Mouse (Mus musculus) liver, embryonic 12.5 days (tissue): ENCODE measurements at regions not wholly inside any gene's neighbourhood (a gene's known extent, or its start where the extent isn't known, plus 50 kb on each side); places are given as distances from the start of the nearest gene placed in this dataset.

Experiments used
- ATAC-seq: fragments of 200-750 bp; cut with Nextera tagmentation; 2 replicates; pipeline ENCODE4 v1.8.0; 2017; ENCODE audit warnings: moderate number of reproducible peaks, mild to moderate bottlenecking, moderate library complexity
- H3K27ac ChIP-seq: fragments of 300-500 bp; sonication (generic); 2 replicates; pipeline ENCODE4 v1.5.1; 2016; ENCODE audit warnings: mild to moderate bottlenecking
- H3K27me3 ChIP-seq: fragments of 300-500 bp; sonication (generic); replicated peaks from 2 replicates; pipeline ENCODE4 v1.6.1; 2016; ENCODE audit warnings: mild to moderate bottlenecking, moderate library complexity
- H3K36me3 ChIP-seq: fragments of 300-500 bp; sonication (generic); 2 replicates; pipeline ENCODE4 v1.6.1; 2016; ENCODE audit warnings: mild to moderate bottlenecking, moderate library complexity
- H3K4me1 ChIP-seq: fragments of 300-500 bp; sonication (generic); 2 replicates; pipeline ENCODE4 v1.6.1; 2016
- H3K4me2 ChIP-seq: fragments of 300-500 bp; sonication (generic); 2 replicates; pipeline ENCODE4 v1.6.1; 2016; ENCODE audit warnings: mild to moderate bottlenecking, moderate library complexity
- H3K4me3 ChIP-seq: fragments of 300-500 bp; sonication (generic); 2 replicates; pipeline ENCODE4 v1.5.1; 2016; ENCODE audit warnings: mild to moderate bottlenecking, moderate library complexity
- H3K9ac ChIP-seq: fragments of 300-500 bp; sonication (generic); 2 replicates; pipeline ENCODE4 v1.6.1; 2016; ENCODE audit warnings: mild to moderate bottlenecking, moderate library complexity
- H3K9me3 ChIP-seq: fragments of 300-500 bp; sonication (generic); replicated peaks from 2 replicates; pipeline ENCODE4 v1.6.1; 2016; ENCODE audit warnings: mild to moderate bottlenecking, moderate library complexity
- WGBS: fragments of 180-500 bp; shearing (Covaris S2); methylation state at CpG from one replicate; pipeline ENCODE4 v1.1.7; 2016; ENCODE audit not compliant: insufficient replicate concordance; 5-methylcytosine and 5-hydroxymethylcytosine counted together

GRCm38 (mm10) chr3:127948898-127949620 is 52.9 kb upstream of the Fam241a start:
- no peak overlapping the region for H3K4me2 ChIP-seq
- no peak overlapping the region for H3K4me3 ChIP-seq
- H3K9ac ChIP-seq = no peak overlapping the region
- peaks cover 5% of the 10 kb centered on the region; the same call in 1 of the 2 replicates for H3K4me1 ChIP-seq
- no peaks in the 10 kb centered on the region for H3K36me3 ChIP-seq
- H3K27me3 ChIP-seq = 0 out of 2 replicates have a peak, but pooled peaks cover 5% of the 10 kb centered on the region
- 34% methylated on average over 6 of the region's 6 CpGs for WGBS
- ATAC-seq = peak; percentile 68
- H3K27ac ChIP-seq = no peak overlapping the region
- H3K9me3 ChIP-seq = no peaks in the 10 kb centered on the region

- ATAC-seq = no peak
- Histone ChIP-seq H3K36me3 (no peaks in the 10 kb centered on the region), H3K4me1 (peaks cover 5% of the 10 kb centered on the region; the same call in 1 of the 2 replicates), H3K4me2 (no peak overlapping the region), H3K9me3 (no peaks in the 10 kb centered on the region), H3K4me3 (no peak overlapping the region), H3K9ac (no peak overlapping the region), H3K27ac (no peak overlapping the region), H3K27me3 (0 out of 2 replicates have a peak, but pooled peaks cover 7% of the 10 kb centered on the region)
- 67% methylated on average over 5 of the region's 5 CpGs for WGBS
These were observed 52.2 kb upstream of the Fam241a start for GRCm38 (mm10) chr3:127948326-127948725.
